Mouse (Mus musculus) heart, embryonic 13.5 days (tissue): ENCODE results near the gene Hist1h1c. TPM values are rescaled to one million over a fixed set of nuclear protein-coding genes. Genes with fewer than 3 reads are reported as not detected.
"Not testable (repeated sequence)": the region's sequence is repeated elsewhere in the genome, so short reads cannot be mapped to it uniquely, and the experiment has no call there.

ENCODE experiments used
- ATAC-seq: fragments of 200-750 bp; cut with Nextera tagmentation; 2 replicates; pipeline ENCODE4 v1.8.0; 2017; ENCODE audit warnings: moderate TSS enrichment; ENCODE audit not compliant: insufficient number of reproducible peaks, low FRiP score, low TSS enrichment; ENCODE audit errors: extremely low read depth
- H3K27ac ChIP-seq: fragments of 300-500 bp; sonication (generic); replicated peaks from 2 replicates; pipeline ENCODE4 v1.5.1; 2015; ENCODE audit warnings: moderate library complexity, mild to moderate bottlenecking, inconsistent platforms
- H3K27me3 ChIP-seq: fragments of 300-500 bp; sonication (generic); replicated peaks from 2 replicates; pipeline ENCODE4 v1.6.1; 2015; ENCODE audit warnings: mild to moderate bottlenecking, inconsistent platforms
- H3K36me3 ChIP-seq: fragments of 300-500 bp; sonication (generic); 2 replicates; pipeline ENCODE4 v1.6.1; 2015; ENCODE audit warnings: mild to moderate bottlenecking, inconsistent platforms
- H3K4me1 ChIP-seq: fragments of 300-500 bp; sonication (generic); 2 replicates; pipeline ENCODE4 v1.6.1; 2015; ENCODE audit warnings: inconsistent platforms
- H3K4me2 ChIP-seq: fragments of 300-500 bp; sonication (generic); 2 replicates; pipeline ENCODE4 v1.6.1; 2015; ENCODE audit warnings: inconsistent platforms, mild to moderate bottlenecking, moderate library complexity
- H3K4me3 ChIP-seq: fragments of 300-500 bp; sonication (generic); 2 replicates; pipeline ENCODE4 v1.5.1; 2015; ENCODE audit warnings: moderate library complexity, mild to moderate bottlenecking, inconsistent platforms
- H3K9ac ChIP-seq: fragments of 300-500 bp; sonication (generic); 2 replicates; pipeline ENCODE4 v1.6.1; 2015; ENCODE audit warnings: inconsistent platforms, mild to moderate bottlenecking, moderate library complexity
- H3K9me3 ChIP-seq: fragments of 300-500 bp; sonication (generic); 2 replicates; pipeline ENCODE4 v1.6.1; 2016; ENCODE audit warnings: inconsistent platforms
- WGBS: fragments of 180-500 bp; shearing (Covaris S2); methylation state at CpG from one replicate; pipeline ENCODE4 v1.1.7; 2015; ENCODE audit warnings: mixed read lengths; 5-methylcytosine and 5-hydroxymethylcytosine counted together
- polyA plus RNA-seq: library from polyadenylated mRNA; unstranded; fragments of >200 nt; fragmentation: Nextera tagmentation; extraction: Ambion mirVana; gene quantifications from 2 replicates; pipeline ENCODE4 v1.2.1, GENCODE M21; 2015

Hist1h1c gene
- polyA plus RNA-seq, 1 experiment from 2014 or later, result 31.2 TPM

- no peaks in the 10 kb centered on the region for H3K36me3 ChIP-seq
- no peak overlapping the region for H3K27ac ChIP-seq
- no peak for ATAC-seq
- 38% methylated on average over 11 of the region's 11 CpGs for WGBS
- H3K9ac ChIP-seq, result no peak overlapping the region
- H3K4me2 ChIP-seq, result no peak overlapping the region
- H3K4me3 ChIP-seq, result no peak overlapping the region
- no peaks in the 10 kb centered on the region for H3K27me3 ChIP-seq
- peaks cover 7% of the 10 kb centered on the region; the same call in 1 of the 2 replicates for H3K9me3 ChIP-seq
- peaks cover 12% of the 10 kb centered on the region for H3K4me1 ChIP-seq
Measured at GRCm38 (mm10) chr13:23717176-23717575, 21.4 kb upstream of the Hist1h1c start.

GRCm38 (mm10) chr13:23717593-23718245 lies 20.9 kb upstream of the Hist1h1c start:
- H3K4me3 ChIP-seq, H3K27me3 ChIP-seq, H3K9ac ChIP-seq, H3K4me2 ChIP-seq, H3K36me3 ChIP-seq, H3K9me3 ChIP-seq, H3K27ac ChIP-seq, ATAC-seq: not testable (repeated sequence)
- WGBS, result 18% methylated on average over 2 of the region's 2 CpGs
- H3K4me1 ChIP-seq, result peaks cover 12% of the 10 kb centered on the region

DNA sequence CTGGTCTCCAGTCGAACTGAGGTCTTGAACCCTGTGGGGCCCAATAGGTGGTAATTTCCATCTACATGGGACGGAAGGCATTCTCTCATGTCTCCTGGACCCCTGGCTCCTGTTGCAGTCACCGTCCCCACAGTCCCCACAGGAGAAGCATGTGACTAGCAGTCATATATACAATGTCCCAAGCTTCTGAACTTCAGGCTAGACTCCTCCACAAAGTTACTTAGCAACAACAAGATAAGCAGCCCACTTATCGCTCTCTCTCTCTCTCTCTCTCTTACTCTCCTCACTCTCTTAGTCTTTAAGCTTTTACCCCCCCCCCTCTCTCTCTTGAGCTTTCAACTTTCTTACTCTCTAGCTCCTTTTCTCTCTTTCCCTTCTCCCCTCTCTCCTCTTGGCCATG lies 14.4 kb upstream of the Hist1h1c start:
- Histone ChIP-seq H3K4me2 (0 out of 2 replicates have a peak overlapping the region, but pooled peaks have one; percentile 5), H3K36me3 (no peaks in the 10 kb centered on the region), H3K4me1 (peaks cover 21% of the 10 kb centered on the region), H3K4me3 (no peak overlapping the region), H3K9me3 (peaks cover 7% of the 10 kb centered on the region; the same call in 1 of the 2 replicates), H3K9ac (no peak overlapping the region), H3K27me3 (no peaks in the 10 kb centered on the region; the same call in 1 of the 2 replicates), H3K27ac (no peak overlapping the region)
- ATAC-seq, result no peak
- WGBS, result 38% methylated on average over 4 of the region's 4 CpGs

DNA sequence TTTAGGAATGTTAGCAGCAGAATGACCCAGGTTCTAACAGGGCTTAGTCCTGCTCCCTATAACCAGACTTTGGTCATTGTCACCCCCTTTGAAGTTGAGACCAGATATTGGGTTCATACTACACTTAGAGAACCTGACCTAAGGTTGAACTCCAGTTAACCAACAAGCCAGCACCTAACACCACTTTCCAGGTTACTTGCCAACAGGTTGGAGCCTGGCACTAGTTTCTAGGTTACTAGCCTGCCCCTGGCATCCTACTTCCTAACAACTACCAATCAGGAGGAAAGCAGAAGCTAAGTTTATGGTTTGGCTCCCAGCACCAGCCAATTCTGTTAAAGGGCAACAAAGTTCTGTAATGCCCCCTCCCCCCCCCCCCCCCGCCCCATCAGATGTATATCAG lies 13.4 kb upstream of the Hist1h1c start:
- H3K27ac ChIP-seq, result no peak overlapping the region

DNA sequence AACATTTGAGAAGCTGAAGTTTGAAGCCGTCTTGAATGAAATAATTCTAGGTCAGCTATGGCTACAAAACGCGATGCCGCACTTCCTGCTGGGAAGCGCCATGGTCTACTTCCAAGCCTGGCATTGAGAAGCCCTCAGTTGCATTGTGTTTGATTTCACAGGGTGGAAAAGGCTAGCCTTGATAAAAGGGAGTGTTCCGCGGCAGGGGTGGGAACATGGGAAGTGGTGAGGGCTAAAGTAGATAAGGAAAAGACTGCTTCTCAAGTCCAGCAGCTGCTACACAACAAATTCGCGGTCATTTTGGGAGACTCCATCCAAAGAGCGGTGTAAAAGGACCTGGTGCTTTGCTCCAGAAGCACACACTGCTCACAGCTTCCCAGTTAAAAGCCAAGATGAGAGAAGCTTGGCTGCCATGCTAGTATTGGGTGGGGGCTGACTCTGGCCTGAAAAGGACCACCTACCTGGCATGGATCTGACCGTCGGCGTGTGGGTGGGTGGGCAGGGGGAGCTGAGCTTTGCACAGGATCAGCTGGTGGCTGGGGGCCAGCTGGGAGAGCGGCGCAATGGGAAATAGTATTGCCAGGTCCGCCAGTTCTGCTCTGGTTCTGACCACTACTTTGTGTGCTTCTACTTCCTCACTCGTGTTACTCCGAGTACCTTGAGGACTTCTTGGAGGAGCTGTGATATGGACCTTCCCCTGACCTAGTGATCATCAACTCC lies 10.0 kb upstream of the Hist1h1c start:
- H3K36me3 ChIP-seq, result no peaks in the 10 kb centered on the region
- H3K9ac ChIP-seq, result no peak overlapping the region
- peaks cover 25% of the 10 kb centered on the region for H3K4me1 ChIP-seq
- no peak for ATAC-seq
- H3K27ac ChIP-seq, result no peak overlapping the region
- no peak overlapping the region for H3K4me3 ChIP-seq
- no peaks in the 10 kb centered on the region for H3K9me3 ChIP-seq
- no peak overlapping the region for H3K4me2 ChIP-seq
- 68% methylated on average over 18 of the region's 18 CpGs for WGBS
- H3K27me3 ChIP-seq, result no peaks in the 10 kb centered on the region; the same call in 1 of the 2 replicates

More for the DNA sequence above, 13.4 kb upstream of the Hist1h1c start:
- H3K27me3 ChIP-seq, result no peaks in the 10 kb centered on the region; the same call in 1 of the 2 replicates
- H3K4me1 ChIP-seq, result peaks cover 21% of the 10 kb centered on the region
- ATAC-seq, result no peak
- H3K4me2 ChIP-seq, result no peak overlapping the region
- H3K9me3 ChIP-seq, result no peaks in the 10 kb centered on the region
- H3K36me3 ChIP-seq, result no peaks in the 10 kb centered on the region
- no peak overlapping the region for H3K9ac ChIP-seq
- no CpG with 5 or more reads among the region's 1 CpGs for WGBS
- H3K4me3 ChIP-seq, result no peak overlapping the region

DNA sequence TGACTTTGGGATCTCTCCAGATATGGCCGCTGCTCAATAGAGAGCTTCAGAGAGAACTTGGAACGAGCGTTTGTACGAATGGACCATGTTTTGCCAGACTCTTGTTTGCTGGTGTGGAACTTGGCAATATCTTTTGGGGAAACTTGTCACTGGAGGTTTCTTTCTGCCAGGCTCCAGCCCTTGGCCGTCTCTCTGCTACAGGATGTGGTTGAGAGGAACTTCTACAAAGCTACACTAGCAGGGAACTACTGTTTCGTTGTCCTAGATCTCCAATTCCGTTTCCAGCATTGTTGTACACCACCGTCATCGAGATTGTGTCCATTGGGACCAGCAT lies 9.4 kb upstream of the Hist1h1c start:
- Histone ChIP-seq H3K36me3 (no peaks in the 10 kb centered on the region), H3K9ac (no peak overlapping the region), H3K4me2 (no peak overlapping the region), H3K4me1 (peaks cover 19% of the 10 kb centered on the region), H3K9me3 (no peaks in the 10 kb centered on the region), H3K4me3 (no peak overlapping the region), H3K27me3 (no peaks in the 10 kb centered on the region; the same call in 1 of the 2 replicates), H3K27ac (no peak overlapping the region)
- no peak for ATAC-seq
- 86% methylated on average over 9 of the region's 9 CpGs for WGBS

GRCm38 (mm10) chr13:23729706-23730105 lies 8.9 kb upstream of the Hist1h1c start:
- H3K4me1 ChIP-seq, result peaks cover 14% of the 10 kb centered on the region
- H3K27me3 ChIP-seq, result no peaks in the 10 kb centered on the region; the same call in 1 of the 2 replicates
- H3K27ac ChIP-seq, result no peak overlapping the region
- ATAC-seq, result no peak
- no peak overlapping the region for H3K4me2 ChIP-seq
- H3K4me3 ChIP-seq, result no peak overlapping the region
- H3K9ac ChIP-seq, result no peak overlapping the region
- H3K9me3 ChIP-seq, result no peaks in the 10 kb centered on the region
- H3K36me3 ChIP-seq, result no peaks in the 10 kb centered on the region
- WGBS, result 83% methylated on average over 5 of the region's 5 CpGs

DNA sequence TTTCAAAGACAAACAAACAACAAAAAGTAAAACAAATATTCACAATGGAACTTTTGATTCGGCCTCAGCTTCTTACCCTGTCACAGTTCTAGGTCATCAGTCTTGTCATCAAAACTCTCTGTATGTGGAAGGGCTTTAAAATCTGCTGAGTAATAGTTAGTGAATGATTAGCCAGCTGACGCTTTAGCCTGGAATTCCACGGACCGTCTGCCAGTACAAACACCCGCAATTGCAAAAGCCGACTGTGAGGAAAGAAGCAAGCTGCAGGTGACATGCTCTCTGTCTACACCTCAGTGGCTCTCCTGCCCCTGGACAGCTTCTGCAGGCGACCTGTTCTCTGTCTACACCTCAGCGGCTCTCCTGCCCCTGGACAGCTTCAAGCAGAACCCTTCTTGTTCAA lies 8.1 kb upstream of the Hist1h1c start:
- Histone ChIP-seq H3K4me1 (peaks cover 11% of the 10 kb centered on the region), H3K9ac (no peak overlapping the region), H3K27ac (no peak overlapping the region), H3K9me3 (no peaks in the 10 kb centered on the region), H3K36me3 (no peaks in the 10 kb centered on the region), H3K27me3 (no peaks in the 10 kb centered on the region; the same call in 1 of the 2 replicates), H3K4me2 (peak overlapping the region; percentile 36), H3K4me3 (no peak overlapping the region)
- ATAC-seq, result no peak
- WGBS, result 16% methylated on average over 8 of the region's 8 CpGs

- peaks cover 11% of the 10 kb centered on the region for H3K4me1 ChIP-seq
- H3K9me3 ChIP-seq, result no peaks in the 10 kb centered on the region
- H3K4me3 ChIP-seq, result no peak overlapping the region
- ATAC-seq, result no peak
- no peak overlapping the region for H3K27ac ChIP-seq
- no peak overlapping the region for H3K4me2 ChIP-seq
- H3K36me3 ChIP-seq, result no peaks in the 10 kb centered on the region
- no peaks in the 10 kb centered on the region for H3K27me3 ChIP-seq
- no peak overlapping the region for H3K9ac ChIP-seq
- WGBS, result 21% methylated on average over 8 of the region's 8 CpGs
Measured at GRCm38 (mm10) chr13:23732156-23732804, 6.3 kb upstream of the Hist1h1c start.

GRCm38 (mm10) chr13:23737091-23737490 lies 1.5 kb upstream of the Hist1h1c start:
- H3K9ac ChIP-seq, result no peak overlapping the region
- no peak overlapping the region for H3K4me3 ChIP-seq
- 87% methylated on average over 5 of the region's 5 CpGs for WGBS
- H3K27ac ChIP-seq, result no peak overlapping the region
- H3K27me3 ChIP-seq, result no peaks in the 10 kb centered on the region
- H3K4me1 ChIP-seq, result peaks cover 19% of the 10 kb centered on the region
- H3K36me3 ChIP-seq, result no peaks in the 10 kb centered on the region
- no peaks in the 10 kb centered on the region for H3K9me3 ChIP-seq
- H3K4me2 ChIP-seq, result no peak overlapping the region
- no peak for ATAC-seq

- Histone ChIP-seq H3K27ac (peak overlapping the region; percentile 100), H3K4me3 (peak overlapping the region; percentile 74), H3K9me3 (no peaks in the 10 kb centered on the region), H3K4me2 (peak overlapping the region; percentile 98), H3K27me3 (no peaks in the 10 kb centered on the region), H3K4me1 (peaks cover 23% of the 10 kb centered on the region), H3K36me3 (no peaks in the 10 kb centered on the region), H3K9ac (peak overlapping the region; percentile 98)
- ATAC-seq, result no peak
- 19% methylated on average over 4 of the region's 4 CpGs for WGBS
Measured at GRCm38 (mm10) chr13:23738041-23738440, 567 bp upstream of the Hist1h1c start.
